Mouse (Mus musculus) embryo, embryonic 10.5 days (tissue): ENCODE measurements at regions not wholly inside any gene's neighbourhood (a gene's known extent, or its start where the extent isn't known, plus 50 kb on each side); places are given as distances from the start of the nearest gene placed in this dataset.

Experiments used
- DNase-seq: peaks from one replicate; pipeline ENCODE4 v3.0.0-alpha.2; 2015; ENCODE audit warnings: low spot score

DNA sequence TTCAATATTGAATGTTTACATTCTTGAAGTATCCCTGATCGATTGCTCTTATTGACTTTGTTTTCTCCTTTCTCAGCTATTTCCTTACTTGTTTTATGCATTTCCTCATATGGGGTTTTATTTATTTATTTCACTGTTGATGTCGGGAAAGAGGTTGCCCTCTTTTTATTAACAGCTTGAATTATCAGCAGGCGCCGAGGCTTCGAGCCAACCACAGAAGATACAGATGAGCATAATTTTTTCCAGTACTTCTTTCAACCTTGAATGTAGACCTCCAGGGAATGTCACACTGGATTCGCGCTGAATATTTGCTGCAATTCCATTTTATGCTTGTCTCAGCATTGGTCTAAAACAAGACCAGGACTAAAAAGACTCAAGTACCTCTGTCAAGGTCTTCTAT lies 183.4 kb upstream of the Cntn6 start:
- no peak for DNase-seq

- peak; percentile 15 for DNase-seq
These were observed 179.6 kb upstream of the Cntn6 start for GRCm38 (mm10) chr6:104312993-104313392.

GRCm38 (mm10) chr6:104318451-104318850 lies 174.1 kb upstream of the Cntn6 start:
- no peak for DNase-seq

DNA sequence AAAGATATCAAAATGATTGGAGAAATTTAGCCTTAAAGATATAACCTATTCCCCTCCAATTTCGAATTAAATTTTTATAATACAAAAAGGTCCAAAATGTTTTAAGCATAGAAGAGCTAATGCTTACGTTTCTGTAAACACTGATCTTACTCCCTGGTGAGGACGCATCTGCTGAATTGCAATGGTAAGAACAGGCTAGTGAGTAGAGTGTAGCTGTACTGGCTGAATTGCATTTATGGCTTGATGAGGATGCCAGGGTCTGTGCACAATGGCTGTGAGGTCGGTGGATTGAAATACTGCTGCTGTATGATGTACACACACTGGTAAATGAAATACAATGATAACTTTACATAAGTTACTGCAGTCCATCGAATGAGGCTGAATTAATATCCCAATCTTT lies 170.4 kb upstream of the Cntn6 start:
- no peak for DNase-seq

GRCm38 (mm10) chr6:104339134-104339848 lies 153.3 kb upstream of the Cntn6 start:
- no peak for DNase-seq

- no peak for DNase-seq
These were observed 148.6 kb upstream of the Cntn6 start for GRCm38 (mm10) chr6:104343986-104344385.
